Mouse (Mus musculus): ENCODE results near the gene Ap3d1.

The Ap3d1 gene

GRCm38 (mm10) chr10:80683647-80684046, 58.4 kb downstream of the Ap3d1 start:
- no peak for DNase-seq (ENCODE audit: low read depth, low spot score)

- no peak for DNase-seq (ENCODE audit: low read depth, low spot score)
Measured at GRCm38 (mm10) chr10:80682003-80682402, 60.1 kb downstream of the Ap3d1 start.

DNA sequence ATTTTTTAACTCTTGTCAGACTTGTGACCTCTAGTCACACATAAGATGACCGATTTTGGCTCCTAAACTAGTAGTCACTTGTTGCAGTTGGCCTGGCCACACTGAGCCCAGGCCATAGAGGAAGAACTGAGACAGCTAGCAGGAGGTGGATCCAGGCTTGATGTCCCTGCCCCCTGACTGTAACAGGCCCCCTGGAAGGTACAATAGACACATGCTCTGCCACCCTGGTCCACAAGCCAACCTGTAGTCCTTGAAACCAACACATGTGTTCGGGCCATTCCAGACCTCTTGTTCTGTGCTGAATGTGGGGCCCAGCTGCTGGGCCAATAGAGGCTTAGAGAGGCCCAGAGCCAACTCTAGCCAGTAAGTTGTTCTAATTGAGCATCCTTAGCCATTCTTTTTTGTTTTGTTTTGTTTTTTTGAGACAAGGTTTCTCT, 61.8 kb downstream of the Ap3d1 start:
- no peak for DNase-seq (ENCODE audit: low read depth, low spot score)

- DNase-seq (ENCODE audit: low read depth, low spot score) = no peak
Measured at GRCm38 (mm10) chr10:80679556-80680259, 62.4 kb downstream of the Ap3d1 start.

GRCm38 (mm10) chr10:80678601-80679377, 63.3 kb downstream of the Ap3d1 start:
- DNase-seq (ENCODE audit: low read depth, low spot score) = peak; percentile 60

DNA sequence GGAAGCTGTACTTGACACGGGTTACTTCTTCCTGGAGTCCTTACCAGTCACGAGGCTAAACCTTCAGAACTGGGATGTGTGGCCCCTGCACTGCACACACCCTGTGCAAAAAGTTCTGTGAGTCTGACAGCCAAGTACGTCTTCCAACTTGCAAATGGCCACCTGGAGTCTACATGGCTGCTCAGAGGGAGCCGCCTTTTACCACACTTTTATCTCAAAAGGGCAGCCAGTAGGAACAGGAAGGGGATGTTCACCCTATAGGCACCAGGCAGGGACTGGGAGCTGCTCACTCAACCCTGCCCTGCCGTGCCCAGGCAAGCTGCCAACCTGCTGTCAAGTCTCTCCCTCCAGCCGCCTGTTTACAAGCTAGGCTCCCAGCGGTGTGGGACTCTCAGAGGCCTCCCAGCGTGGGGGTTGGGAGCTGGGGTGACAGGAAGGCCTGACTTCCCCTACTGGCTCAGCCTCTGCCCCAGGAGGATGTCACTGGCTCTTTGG, 64.1 kb downstream of the Ap3d1 start, which contains the start of gene Mknk2:
Mknk2 (minus strand) TSS at position 171 of the 495 bp plus-strand sequence.
- DNase-seq (ENCODE audit: low read depth, low spot score) = peak; percentile 95

DNA sequence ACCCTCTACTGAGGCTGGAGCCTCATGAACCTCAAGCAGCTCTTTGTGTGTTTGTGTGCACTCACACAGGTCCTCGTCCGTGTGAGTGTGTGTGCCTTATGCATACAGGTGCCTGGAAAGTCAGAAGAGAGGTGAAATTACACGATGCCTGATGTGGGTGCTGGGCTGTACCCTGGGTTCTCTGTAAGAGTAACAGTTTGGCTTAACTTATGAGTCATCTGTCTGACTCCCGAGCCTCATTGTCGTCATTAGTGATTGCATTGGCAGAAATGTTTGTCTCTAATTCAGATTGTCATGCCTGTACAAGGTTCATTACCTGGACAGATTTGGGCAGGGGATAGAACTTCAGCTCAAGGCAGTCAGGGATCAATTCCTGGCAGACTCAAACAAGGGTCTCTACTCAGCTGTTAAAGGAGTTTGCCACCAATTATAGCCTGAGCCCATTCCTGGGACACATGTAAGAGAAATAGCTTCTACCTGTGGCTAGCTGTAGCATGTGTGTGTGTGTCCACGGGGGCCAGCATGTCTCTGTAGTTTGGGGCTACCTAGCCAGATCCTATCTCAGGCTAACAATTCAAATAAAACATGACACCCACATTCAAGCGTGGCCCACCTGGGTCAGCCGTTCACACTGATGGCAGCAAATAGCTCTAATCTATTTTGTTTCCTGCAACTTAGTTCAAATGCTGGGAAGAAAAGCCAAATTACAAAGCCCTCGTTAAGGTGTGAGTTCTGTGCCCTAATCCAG, 64.8 kb downstream of the Ap3d1 start:
- DNase-seq (ENCODE audit: low read depth, low spot score) = peak; percentile 74

- peak; percentile 100 for DNase-seq (ENCODE audit: low read depth, low spot score)
Measured at GRCm38 (mm10) chr10:80676198-80676928, 65.7 kb downstream of the Ap3d1 start.

DNA sequence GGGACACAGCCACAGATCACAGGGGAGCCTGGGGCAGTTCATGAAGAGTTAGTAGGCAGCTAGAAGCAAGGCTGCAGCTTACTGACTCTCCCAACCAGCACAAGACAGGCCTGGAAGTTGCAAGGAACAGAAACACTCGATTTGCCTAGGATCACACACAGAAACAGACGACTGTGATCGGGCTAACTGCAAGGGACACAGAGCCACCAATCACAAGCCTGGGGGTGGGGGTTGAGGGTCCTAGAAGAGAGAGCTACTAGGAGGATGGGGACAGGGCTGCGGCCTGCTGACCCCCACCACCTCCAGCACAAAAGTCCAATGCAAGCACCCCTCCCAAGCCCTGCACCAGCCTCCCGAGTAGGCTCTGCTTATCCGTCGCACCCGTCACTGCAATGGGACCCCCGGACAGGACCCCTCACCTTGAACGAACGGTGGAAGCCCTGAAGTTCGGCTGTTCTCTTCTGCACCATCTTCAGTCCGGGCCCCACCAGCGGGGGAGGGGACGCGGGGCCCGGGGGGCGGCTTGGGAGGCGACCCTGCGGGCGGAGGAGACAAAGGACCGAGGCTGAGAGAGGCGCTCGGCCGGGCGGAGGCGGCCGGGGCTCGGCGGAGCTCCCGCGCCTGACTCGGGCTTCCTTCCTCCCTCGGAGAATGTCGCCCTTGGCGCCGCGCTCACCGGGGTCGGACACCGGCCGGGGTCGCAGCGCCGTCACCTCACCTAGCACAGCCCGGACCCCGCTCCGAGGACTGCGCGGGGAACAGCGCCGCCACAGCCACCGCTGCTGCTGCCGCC, 66.5 kb downstream of the Ap3d1 start:
- DNase-seq (ENCODE audit: low read depth, low spot score) = peak; percentile 53

DNA sequence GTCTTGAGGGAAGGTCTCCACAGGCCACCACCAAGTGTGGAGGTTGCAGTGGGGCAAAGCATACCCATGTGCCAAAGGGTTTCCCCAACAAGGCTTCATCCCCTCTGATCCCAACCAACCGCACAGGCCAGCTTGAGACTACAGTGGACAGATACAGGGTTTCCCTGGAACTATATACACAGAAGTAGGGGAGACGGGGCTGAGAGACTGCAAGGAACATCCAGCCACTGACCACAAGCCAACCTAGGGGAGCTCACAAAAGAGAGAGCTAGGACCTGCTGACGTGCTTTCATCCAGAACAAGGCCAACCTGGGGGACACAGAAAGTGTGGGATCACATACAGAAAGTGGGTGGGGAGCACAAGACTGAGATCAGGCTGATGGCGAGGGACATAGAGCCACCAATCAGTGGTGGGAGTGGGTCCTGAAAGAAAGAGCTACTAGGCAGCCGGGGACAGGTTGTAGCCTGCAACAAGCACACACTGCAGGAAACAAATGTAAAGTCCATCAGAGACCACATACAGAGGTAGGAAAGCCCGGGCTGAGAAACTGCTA, 67.1 kb downstream of the Ap3d1 start:
- no peak for DNase-seq (ENCODE audit: low read depth, low spot score)

DNA sequence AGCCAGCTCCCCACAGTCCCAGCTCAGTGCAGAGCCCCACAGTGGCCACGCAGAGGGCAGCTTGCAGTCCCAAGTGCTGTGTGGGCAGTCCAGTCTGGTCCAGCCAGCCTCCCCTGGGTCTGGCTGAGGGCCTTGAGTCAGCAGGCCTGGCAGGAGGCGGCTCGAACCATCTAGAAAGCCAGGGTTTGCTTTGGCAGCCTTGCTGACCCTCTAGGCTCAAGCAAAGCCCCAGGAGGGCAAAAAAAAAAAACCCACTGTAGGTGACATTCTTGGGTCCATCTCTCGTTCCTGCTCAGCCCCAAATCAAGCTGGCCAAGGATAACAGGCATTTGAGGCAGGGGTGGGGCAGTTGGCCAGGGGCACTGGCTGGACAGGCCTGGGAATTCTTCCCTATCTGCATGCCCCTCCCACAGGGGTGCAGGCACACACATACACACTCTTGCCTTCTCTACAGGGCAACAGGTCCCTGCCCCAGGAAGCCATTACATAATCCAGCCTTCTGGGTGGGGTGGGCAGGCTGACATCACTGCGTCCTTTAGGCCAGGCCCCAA, 67.8 kb downstream of the Ap3d1 start:
- peak; percentile 55 for DNase-seq (ENCODE audit: low read depth, low spot score)

DNA sequence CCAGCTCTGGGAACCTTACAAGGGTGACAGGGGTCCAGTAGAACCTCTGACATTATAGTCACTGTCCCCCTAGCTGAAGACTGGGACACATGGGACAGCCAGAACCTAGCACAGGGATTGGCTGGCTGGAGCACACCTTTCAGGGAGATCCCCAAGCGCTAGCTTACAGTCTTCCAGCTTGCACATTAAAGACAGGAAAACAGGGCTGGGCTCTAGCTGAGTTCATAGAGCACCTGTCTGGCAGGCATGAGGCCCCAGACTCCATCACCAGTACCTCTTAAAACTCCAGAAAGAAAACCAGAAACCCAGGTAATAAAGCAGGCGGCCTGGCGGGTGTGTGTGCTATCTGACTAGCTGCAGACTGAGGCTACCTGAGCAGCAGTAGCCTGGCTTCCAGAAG, 68.4 kb downstream of the Ap3d1 start:
- DNase-seq (ENCODE audit: low read depth, low spot score) = no peak

GRCm38 (mm10) chr10:80671936-80672690, 70.0 kb downstream of the Ap3d1 start:
- DNase-seq (ENCODE audit: low read depth, low spot score) = no peak

- no peak for DNase-seq (ENCODE audit: low read depth, low spot score)
Measured at GRCm38 (mm10) chr10:80671251-80671650, 70.8 kb downstream of the Ap3d1 start.

DNA sequence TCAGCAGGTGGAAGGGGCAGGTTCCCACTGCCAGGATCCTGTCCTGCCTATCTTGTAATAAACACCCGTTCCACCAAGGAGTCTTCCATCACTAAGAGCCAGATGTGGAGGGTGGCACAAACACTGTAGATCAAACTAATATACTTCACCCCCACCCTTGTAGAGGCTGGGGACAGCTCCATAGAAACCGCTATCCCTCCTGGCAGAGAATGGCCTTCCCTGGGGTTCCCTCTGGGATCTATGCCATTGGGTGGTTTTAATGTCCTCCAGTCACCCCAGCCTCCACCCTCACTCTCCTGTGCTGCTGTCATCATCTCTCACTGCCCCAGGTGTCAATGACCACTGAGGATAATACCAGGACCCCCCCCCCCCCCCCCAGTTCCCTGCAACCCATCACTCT, 71.5 kb downstream of the Ap3d1 start:
- DNase-seq (ENCODE audit: low read depth, low spot score) = no peak

DNA sequence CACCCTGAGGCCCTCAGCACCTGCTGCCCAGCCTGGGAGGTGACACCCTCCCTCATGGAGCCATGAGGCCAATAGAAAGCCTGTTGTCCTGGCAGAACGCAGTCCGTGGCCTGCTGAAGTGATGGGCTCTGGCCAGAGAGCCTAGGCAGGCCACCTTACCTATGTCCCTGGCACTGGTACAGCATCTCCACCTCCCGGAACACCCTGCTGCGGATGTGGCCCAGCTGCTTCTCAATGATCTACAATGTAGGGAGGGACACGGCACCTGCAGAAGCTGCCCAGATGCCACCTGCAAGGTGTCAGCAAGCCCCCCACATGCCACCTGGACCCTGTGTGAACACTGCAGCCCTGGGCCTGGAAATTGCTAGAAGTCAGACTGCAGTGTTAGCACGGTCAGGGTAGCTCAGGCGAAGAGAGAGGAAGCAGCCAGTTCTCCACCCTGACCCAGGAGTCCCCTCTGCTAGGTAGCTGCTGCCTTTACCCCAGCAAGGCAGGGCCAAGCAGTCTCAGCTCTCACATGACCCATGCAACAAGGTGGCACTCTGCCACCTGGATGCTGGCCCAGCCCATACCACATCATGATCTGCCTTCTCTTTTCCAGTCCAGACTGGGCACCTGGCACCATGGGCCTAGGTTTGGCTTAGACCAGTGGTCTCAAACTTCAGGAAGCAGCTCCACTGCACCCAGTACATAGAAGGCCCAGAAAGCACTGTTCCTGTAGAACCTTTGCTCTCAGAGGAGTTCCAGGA, 72.2 kb downstream of the Ap3d1 start:
- DNase-seq (ENCODE audit: low read depth, low spot score) = peak; percentile 82

GRCm38 (mm10) chr10:80669018-80669417, 73.0 kb downstream of the Ap3d1 start:
- DNase-seq (ENCODE audit: low read depth, low spot score) = no peak

- DNase-seq (ENCODE audit: low read depth, low spot score) = peak; percentile 87
Measured at GRCm38 (mm10) chr10:80668614-80669013, 73.5 kb downstream of the Ap3d1 start.

All from brain, adult 2 months (tissue).